Mouse (Mus musculus): ENCODE results near the gene Mfsd4b4.
"Not testable (repeated sequence)": the region's sequence is repeated elsewhere in the genome, so short reads cannot be mapped to it uniquely, and the experiment has no call there.

Gene Mfsd4b4

DNA sequence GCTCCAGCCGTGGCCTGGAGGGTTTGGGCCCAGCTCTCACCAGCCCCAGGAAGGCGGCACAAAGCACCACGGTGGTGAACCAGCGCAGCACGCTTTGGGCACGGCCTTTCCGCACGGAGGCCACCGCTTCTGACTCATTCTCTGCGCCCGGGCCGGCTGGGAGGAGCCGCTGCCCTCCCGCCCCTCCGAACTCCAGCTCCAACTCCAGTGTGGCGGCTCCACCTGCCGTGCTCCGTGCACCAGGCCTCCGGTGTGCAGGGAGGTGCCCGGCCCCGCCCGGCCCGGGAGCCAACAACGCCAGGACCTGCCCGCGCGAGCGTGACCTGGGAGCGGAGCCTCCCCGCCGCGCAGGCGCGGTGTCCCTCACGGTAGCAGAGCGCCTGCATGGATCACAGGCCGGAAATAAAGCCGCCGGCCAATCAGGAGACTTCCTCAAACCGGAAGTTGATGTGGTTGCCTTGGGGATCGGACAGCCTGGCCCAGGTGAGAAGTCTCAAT, at the start of gene Mfsd4b4:
Gene Mfsd4b4 (minus strand): TSS at position 365 of the 498 bp plus-strand sequence.
- peak; percentile 80 for DNase-seq (ENCODE audit: low read depth, low spot score)

DNA sequence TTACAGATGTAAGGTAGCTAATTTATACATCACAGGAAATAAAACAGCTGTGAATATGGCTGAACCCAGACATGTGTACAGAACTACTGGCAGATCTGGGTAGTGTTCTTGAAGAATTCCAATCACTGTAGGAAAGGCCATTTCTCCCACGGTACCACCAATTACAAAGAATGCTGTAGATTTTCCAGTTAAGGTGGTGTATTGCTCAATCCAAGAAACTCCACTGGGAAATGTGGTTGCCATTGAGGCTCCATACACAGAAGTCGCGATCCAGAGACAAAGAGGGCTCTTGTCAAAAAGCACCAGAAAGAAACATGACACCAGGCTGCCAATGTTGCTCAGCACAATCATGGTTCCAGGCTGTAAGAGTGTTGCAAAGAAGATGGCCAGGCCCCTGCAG, 48.2 kb upstream of the Mfsd4b4 start:
- DNase-seq (ENCODE audit: low read depth, low spot score): not testable (repeated sequence)

DNA sequence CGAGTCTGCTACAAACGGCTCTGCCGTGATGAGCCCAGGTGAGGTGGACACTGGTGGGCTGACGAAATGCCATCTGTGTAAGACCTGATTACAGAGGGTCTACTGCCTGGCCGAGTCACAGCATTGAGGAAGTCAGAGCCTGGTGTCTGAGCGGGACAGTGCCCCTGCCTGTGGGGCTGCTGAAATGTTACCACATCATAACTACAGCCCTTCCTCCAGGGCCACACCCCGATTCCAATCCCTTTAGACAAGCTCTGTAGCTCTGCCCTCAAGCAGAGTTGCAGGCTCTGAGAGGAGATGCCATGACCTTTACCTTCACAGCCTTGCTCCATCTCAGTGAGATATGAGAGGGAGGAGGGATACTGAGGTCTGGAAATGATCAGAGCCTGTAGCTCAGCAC, 37.5 kb upstream of the Mfsd4b4 start:
- no peak for DNase-seq (ENCODE audit: low read depth, low spot score)

DNA sequence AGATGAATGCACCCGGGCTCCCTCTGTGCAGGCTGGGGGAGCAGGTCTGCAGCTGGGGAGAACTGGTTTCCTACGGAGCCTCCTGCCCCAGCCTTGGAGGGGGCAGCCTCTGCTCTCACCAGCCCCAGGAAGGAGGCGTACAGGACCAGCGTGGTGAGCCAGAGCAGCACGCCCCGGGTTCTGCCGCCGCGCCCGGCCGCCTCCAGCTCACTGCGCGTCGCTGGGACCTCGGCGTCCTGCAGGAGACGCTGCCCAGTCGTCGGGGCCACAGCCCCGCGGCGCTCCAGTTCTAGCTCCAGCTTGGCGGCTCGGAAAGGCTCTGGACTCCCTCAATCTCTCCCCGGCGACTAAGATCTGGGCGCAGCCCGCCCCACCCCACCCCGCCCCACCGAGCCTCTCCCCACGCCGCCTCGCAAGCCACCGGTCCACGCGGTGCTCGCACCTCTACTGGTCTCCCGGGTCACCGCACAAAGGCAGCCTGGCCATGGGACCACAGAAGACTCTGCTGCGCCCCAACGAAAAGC, 27.6 kb upstream of the Mfsd4b4 start, which contains the start of gene Mfsd4b2:
Gene Mfsd4b2 (minus strand): TSS at position 308 of the 524 bp plus-strand sequence.
- DNase-seq (ENCODE audit: low read depth, low spot score): no peak

DNA sequence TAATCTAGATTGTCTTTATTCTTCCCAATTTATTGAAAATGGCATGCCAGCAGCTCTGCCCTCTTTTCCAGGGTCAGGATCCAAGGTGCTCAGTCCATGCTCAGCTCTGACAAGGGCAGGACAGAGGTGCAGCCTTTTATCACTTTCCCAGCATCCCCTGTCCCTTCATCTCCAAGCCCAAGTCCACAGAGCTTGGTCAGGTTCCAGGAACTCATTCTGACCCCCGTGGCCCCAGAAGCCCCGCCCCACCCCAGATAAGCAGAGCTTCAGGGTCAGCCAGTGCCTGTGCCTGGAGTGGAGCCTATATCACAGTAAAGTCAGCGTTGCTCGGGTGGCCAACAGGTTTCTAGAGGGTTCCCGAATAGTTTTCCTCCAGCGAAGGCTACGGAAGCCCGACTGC, 25.5 kb upstream of the Mfsd4b4 start:
- DNase-seq (ENCODE audit: low read depth, low spot score): not testable (repeated sequence)

DNA sequence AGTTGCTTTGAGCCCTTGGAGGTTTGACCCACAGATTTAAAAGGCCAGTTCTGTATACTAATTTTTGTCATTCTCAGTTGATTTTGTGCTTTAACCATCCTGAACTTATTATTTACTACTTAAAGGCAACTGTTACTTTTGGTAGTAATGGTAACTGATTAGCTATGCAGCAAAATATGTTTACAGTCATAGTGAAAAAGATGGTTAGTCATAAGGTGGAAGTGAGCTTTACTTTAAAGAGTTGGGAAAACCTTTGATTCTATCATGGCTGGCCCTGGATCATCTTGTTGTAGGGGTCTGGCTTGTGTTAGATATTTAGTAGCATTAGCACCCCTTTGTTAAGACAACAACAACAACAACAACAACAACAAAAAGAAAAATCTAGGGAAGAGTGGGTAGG, 13.6 kb upstream of the Mfsd4b4 start:
- no peak for DNase-seq (ENCODE audit: low read depth, low spot score)

DNA sequence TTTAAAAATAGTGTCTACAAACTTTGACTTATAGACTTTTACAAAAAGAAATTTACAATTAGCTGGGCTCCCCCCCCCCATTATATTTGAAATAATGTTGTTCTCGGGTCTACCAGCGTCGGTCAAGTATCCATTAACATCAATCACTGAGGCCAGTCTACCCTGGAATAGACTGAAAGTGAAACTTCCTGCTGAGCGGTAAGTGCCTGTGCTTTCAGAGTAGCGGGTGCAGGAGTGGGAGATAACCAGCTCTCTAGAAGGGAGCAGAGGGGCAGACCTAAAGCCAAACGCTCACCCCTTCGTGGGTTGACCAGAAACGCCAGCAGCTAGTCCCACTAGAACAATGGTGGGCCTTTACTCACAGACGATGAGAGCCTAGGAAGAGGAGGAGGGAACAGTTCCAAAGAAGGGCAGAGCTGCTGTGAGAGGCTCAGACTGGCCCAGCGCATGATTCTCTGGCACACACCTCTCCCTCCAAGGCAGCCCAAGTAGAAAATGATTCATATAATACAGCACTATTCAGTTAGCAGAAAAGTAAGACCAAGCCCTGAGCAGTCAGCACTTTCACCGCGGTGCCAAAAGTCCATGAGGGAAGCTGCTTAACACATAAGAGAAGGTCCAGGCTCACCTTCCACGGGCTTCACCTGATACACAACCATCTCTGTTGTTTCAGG, 9.9 kb upstream of the Mfsd4b4 start:
- no peak for DNase-seq (ENCODE audit: low read depth, low spot score)

DNA sequence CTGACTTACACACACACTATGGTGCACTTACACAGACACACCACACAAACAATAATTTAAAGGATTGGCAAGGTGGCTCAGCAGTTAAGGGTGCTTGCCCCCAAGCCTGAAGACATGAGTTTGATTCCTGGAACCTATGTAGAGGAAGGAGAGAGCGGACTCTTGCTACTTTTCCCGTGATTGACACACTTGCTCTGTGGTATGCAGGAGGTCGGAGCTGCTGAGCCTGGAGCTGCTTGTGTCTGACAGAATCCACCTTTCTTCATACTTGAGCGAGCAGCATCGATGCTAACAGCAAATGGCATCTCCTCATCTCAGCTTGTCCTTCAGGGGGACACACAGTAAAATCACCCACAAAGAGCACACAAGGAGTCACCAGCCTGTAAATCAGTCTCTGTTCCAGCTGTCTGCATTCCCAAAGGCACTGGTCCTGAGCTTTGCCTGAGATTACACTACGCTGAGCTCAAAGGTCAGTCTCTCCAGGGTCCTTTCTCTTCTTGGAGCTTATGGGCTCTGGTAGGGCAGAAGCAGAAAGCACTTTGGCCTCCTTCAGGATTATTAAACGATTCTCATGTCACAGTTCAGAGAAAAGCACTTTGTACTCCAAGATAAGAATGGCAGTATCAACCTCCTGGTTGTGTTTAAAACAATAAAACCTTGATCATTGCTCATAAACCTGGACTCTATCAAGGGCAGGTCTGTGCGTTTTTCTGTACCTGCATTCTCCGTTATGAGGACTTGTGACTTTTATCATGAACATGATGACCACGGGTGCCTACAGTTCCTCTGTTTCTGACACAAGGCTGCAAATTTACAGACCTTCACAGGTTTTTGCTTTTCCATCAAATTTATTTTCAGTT, 8.0 kb upstream of the Mfsd4b4 start:
- DNase-seq (ENCODE audit: low read depth, low spot score): no peak

DNA sequence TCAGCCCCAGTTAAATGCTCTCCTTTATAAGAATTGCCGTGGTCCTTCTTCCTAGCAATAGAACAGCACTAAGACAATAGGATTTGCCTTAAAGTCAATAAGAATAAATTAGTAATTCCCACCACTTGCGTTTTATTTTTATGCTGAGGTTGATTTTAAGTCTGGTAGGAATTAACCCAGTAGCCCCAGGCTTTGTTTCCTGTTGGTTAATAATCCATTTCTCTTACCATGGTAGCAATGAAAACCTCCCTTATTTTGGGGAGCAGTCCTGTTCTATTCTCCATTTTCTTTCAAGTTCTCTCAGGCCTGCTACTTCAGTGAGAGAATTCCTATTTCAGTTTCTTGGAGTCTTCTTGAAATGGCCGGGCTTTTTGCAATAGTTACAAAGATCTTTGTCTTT, 5.2 kb upstream of the Mfsd4b4 start:
- DNase-seq (ENCODE audit: low read depth, low spot score): no peak

DNA sequence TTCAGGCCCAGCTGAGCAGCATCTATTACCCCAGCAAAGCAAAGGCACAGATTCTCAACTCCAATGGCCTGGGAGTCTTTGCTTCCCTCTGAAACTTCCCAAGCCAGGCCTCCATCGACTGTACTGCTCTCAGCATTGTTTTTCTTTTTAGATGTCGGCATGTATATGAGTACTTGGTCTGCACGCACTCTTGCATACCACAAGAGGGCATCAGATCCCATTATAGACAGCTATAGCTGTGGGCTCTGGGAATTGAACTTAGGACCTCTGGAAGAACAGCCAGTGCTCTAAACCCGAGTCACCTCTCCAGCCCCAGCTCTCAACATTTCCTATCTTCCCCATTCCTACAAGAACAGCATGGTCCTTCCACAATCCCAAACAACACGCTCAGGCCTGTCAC, 2.5 kb downstream of the Mfsd4b4 start:
- no peak for DNase-seq (ENCODE audit: low read depth, low spot score)

DNA sequence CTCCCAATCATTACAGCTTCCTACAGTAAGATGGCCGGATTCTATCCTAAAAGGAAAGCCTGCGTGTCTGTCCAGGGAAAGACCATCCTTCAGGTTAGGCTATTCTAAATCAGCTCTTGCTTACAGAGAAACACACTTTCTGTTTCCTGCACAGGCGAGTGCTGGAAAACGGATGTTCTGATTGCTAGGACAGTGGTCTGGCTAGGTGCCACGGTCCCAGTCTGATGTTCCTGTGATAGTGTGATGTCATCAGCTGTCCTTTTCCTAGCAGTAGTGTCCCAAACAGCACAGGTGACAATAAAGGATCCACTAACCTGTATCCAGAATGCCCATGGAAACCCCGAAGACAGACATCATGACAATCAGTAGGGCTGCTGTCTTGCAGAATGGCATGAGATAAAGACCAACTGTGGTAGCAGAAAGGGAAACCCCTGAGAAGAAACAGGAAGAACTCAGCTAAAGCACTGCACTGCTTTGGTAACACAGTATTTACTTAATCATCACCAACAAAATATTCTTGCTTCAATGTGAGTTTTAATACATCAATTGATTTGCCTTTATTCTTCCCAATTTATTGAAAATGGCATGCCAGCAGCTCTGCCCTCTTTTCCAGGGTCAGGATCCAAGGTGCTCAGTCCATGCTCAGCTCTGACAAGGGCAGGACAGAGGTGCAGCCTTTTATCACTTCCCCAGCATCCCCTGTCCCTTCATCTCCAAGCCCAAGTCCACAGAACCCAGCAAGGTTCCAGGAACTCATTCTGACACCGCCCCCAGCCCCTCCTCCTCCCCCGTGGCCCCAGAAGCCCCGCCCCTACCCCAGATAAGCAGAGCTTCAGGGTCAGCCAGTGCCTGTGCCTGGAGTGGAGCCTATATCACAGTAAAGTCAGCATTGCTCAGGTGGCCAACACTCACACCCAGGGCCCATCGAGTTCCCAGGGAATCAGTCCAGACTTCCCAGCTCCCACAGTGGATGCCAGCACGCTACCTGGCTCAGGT, 5.0 kb downstream of the Mfsd4b4 start:
- no peak for DNase-seq (ENCODE audit: low read depth, low spot score)

DNA sequence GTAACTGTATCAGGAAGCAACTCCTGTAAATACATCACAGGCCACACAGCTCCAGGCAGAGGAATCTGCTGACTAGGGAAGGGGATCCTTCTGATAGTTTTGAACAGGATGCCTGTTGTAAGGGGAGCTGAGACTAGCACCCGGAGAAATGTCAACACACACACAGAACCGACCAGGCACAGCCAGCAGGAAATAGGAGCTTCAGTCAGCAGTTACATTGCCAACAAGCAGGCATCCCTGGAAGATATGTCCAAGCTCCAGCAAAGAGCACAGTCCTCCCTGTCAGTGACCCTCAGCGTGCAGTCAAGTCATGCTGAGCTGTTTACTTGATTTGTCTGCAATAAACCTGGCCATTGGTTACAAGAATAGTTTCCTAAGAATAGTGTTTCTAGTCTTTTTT, 10.4 kb downstream of the Mfsd4b4 start:
- no peak for DNase-seq (ENCODE audit: low read depth, low spot score)

DNA sequence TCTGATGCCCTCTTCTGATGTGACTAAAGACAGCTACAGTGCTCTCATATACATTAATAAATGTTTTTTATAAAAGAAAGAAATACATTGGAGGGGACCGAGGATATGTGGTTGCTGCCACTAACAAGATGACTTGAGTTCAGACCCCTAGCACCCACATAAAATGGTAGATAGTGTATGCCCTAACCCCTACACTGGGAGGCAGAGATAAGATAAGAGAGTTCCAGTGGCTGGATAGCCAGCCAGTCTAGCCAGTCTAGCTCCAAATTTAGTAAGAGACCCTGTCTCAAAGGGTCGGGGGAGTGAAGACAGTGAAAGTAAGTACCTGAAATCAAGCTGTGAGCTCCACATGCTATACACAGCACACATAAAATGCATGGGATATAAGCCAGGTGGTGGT, 33.5 kb downstream of the Mfsd4b4 start:
- DNase-seq (ENCODE audit: low read depth, low spot score): no peak

DNA sequence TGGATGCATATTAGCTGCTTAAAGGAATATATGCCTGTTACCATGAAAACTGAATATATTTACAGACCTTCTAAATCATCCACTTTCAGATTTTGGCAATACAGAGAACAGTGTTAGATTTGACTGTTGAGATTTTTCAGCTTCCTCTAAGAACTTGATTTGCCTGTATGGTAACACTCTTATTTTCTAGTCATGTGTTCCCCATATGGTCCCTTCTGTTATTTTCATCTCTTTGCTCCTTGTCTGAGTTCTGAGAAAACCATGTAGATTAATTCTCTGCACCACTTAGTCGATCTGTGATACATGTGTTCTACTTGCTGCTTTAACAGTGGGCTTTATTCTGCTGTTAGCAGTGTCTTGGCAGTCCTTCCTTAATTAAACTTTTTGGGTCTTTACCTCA, 56.4 kb downstream of the Mfsd4b4 start:
- DNase-seq (ENCODE audit: low read depth, low spot score): peak; percentile 10

Measured in brain, embryonic 18.5 days (tissue).